Mouse (Mus musculus) liver, embryonic 11.5 days (tissue): ENCODE results near the gene Gipr. TPM values are rescaled to one million over a fixed set of nuclear protein-coding genes. Genes with fewer than 3 reads are reported as not detected.

Experiments used
- ATAC-seq: fragments of 200-750 bp; cut with Nextera tagmentation; replicated peaks from 2 replicates; pipeline ENCODE4 v1.8.0; 2017; ENCODE audit warnings: moderate number of reproducible peaks, mild to moderate bottlenecking, moderate TSS enrichment, moderate library complexity; ENCODE audit not compliant: low FRiP score
- DNase-seq: peaks from one replicate; pipeline ENCODE4 v3.0.0-alpha.2; 2017; ENCODE audit warnings: low spot score
- H3K27ac ChIP-seq: fragments of 300-500 bp; sonication (generic); 2 replicates; pipeline ENCODE4 v1.5.1; 2014; ENCODE audit warnings: mild to moderate bottlenecking, low read depth, low read length, control low read depth
- H3K27me3 ChIP-seq: fragments of 300-500 bp; sonication (generic); replicated peaks from 2 replicates; pipeline ENCODE4 v1.6.1; 2014; ENCODE audit warnings: low read length, mixed read lengths; ENCODE audit not compliant: control insufficient read depth, insufficient read depth
- H3K36me3 ChIP-seq: fragments of 300-500 bp; sonication (generic); 2 replicates; pipeline ENCODE4 v1.6.1; 2014; ENCODE audit warnings: mild to moderate bottlenecking, low read length, moderate library complexity, mixed read lengths; ENCODE audit not compliant: control insufficient read depth, insufficient read depth
- H3K4me1 ChIP-seq: fragments of 300-500 bp; sonication (generic); replicated peaks from 2 replicates; pipeline ENCODE4 v1.6.1; 2014; ENCODE audit warnings: low read length, mixed read lengths; ENCODE audit not compliant: control insufficient read depth, insufficient read depth
- H3K4me2 ChIP-seq: fragments of 300-500 bp; sonication (generic); 2 replicates; pipeline ENCODE4 v1.6.1; 2014; ENCODE audit warnings: mild to moderate bottlenecking, control low read depth, moderate library complexity
- H3K4me3 ChIP-seq: fragments of 300-500 bp; sonication (generic); 2 replicates; pipeline ENCODE4 v1.5.1; 2014; ENCODE audit warnings: low read depth, low read length, control low read depth
- H3K9ac ChIP-seq: fragments of 300-500 bp; sonication (generic); 2 replicates; pipeline ENCODE4 v1.6.1; 2014; ENCODE audit warnings: low read depth, low read length, control low read depth
- H3K9me3 ChIP-seq: fragments of 300-500 bp; sonication (generic); 2 replicates; pipeline ENCODE4 v1.6.1; 2016; ENCODE audit warnings: low read length, inconsistent platforms, mixed read lengths; ENCODE audit not compliant: control insufficient read depth
- WGBS: fragments of 180-500 bp; shearing (Covaris S2); extraction: QIAGEN DNeasy Blood & Tissue Kit; methylation state at CpG from one replicate; pipeline ENCODE4 v1.1.7; 2014; 5-methylcytosine and 5-hydroxymethylcytosine counted together
- polyA plus RNA-seq: library from polyadenylated mRNA; unstranded; fragments of >200 nt; fragmentation: Nextera tagmentation; extraction: Ambion mirVana; gene quantifications from 2 replicates; pipeline ENCODE4 v1.2.1, GENCODE M21; 2014

The Gipr gene
- polyA plus RNA-seq, 1 experiment from 2014 or later = 0.73 TPM

- Histone ChIP-seq H3K4me1 (peaks cover 30% of the 10 kb centered on the region), H3K27ac (no peak within 1 kb of the TSS), H3K4me3 (peak within 1 kb of the TSS; percentile 18; the same call in 1 of the 2 replicates), H3K9me3 (no peaks in the 10 kb centered on the region), H3K4me2 (peak within 1 kb of the TSS; percentile 45), H3K36me3 (no peaks in the 10 kb centered on the region), H3K27me3 (peaks cover 46% of the 10 kb centered on the region), H3K9ac (no peak within 1 kb of the TSS)
- WGBS = 2% methylated on average over 30 of the region's 30 CpGs
- no peak; the same call in 1 of the 2 replicates for ATAC-seq
- no peak for DNase-seq
These were observed 10.0 kb upstream of the Gipr start, which contains the start of gene Eml2 for GRCm38 (mm10) chr7:19175708-19176515. Gene Eml2, plus strand, starts transcription at chr7:19176421.

GRCm38 (mm10) chr7:19172874-19173273 is 6.9 kb upstream of the Gipr start:
- Histone ChIP-seq H3K4me3 (0 out of 2 replicates have a peak overlapping the region, but pooled peaks have one; percentile 8), H3K9ac (no peak overlapping the region), H3K36me3 (no peaks in the 10 kb centered on the region), H3K4me2 (peak overlapping the region; percentile 56), H3K27ac (no peak overlapping the region), H3K4me1 (peaks cover 20% of the 10 kb centered on the region), H3K27me3 (peaks cover 36% of the 10 kb centered on the region), H3K9me3 (no peaks in the 10 kb centered on the region)
- WGBS = 5% methylated on average over 17 of the region's 17 CpGs
- ATAC-seq (peak; percentile 56), DNase-seq (peak; percentile 87)

GRCm38 (mm10) chr7:19171831-19172230 is 5.9 kb upstream of the Gipr start:
- H3K9ac ChIP-seq = peak overlapping the region; percentile 2; the same call in 1 of the 2 replicates
- H3K4me1 ChIP-seq = peaks cover 18% of the 10 kb centered on the region
- ATAC-seq = no peak

GRCm38 (mm10) chr7:19170142-19170541 is 4.2 kb upstream of the Gipr start:
- H3K9ac ChIP-seq = no peak overlapping the region

More at GRCm38 (mm10) chr7:19171831-19172230, 5.9 kb upstream of the Gipr start:
- Histone ChIP-seq H3K27ac (no peak overlapping the region), H3K27me3 (peaks cover 25% of the 10 kb centered on the region), H3K36me3 (no peaks in the 10 kb centered on the region), H3K4me2 (no peak overlapping the region), H3K9me3 (peaks cover 2% of the 10 kb centered on the region; the same call in 1 of the 2 replicates), H3K4me3 (no peak overlapping the region)
- DNase-seq = no peak
- 32% methylated on average over 8 of the region's 8 CpGs for WGBS

GRCm38 (mm10) chr7:19169506-19169905 is 3.6 kb upstream of the Gipr start:
- Histone ChIP-seq H3K27ac (no peak overlapping the region), H3K4me2 (no peak overlapping the region), H3K4me1 (peaks cover 27% of the 10 kb centered on the region), H3K9ac (no peak overlapping the region), H3K27me3 (peaks cover 19% of the 10 kb centered on the region), H3K36me3 (no peaks in the 10 kb centered on the region), H3K9me3 (peaks cover 2% of the 10 kb centered on the region; the same call in 1 of the 2 replicates), H3K4me3 (no peak overlapping the region)
- WGBS = 57% methylated on average over 10 of the region's 10 CpGs
- ATAC-seq = no peak
- DNase-seq = no peak

More at GRCm38 (mm10) chr7:19170142-19170541, 4.2 kb upstream of the Gipr start:
- H3K4me3 ChIP-seq = no peak overlapping the region
- H3K36me3 ChIP-seq = no peaks in the 10 kb centered on the region
- ATAC-seq (no peak), DNase-seq (no peak)
- H3K27ac ChIP-seq = peak overlapping the region; percentile 43; the same call in 1 of the 2 replicates
- H3K27me3 ChIP-seq = peaks cover 13% of the 10 kb centered on the region
- peaks cover 2% of the 10 kb centered on the region; the same call in 1 of the 2 replicates for H3K9me3 ChIP-seq
- no peak overlapping the region for H3K4me2 ChIP-seq
- WGBS = 50% methylated on average over 8 of the region's 8 CpGs
- peaks cover 21% of the 10 kb centered on the region for H3K4me1 ChIP-seq

- no peaks in the 10 kb centered on the region for H3K36me3 ChIP-seq
- 79% methylated on average over 3 of the region's 3 CpGs for WGBS
- no peak overlapping the region for H3K27ac ChIP-seq
- peaks cover 2% of the 10 kb centered on the region; the same call in 1 of the 2 replicates for H3K9me3 ChIP-seq
- DNase-seq = no peak
- peaks cover 33% of the 10 kb centered on the region for H3K4me1 ChIP-seq
- H3K27me3 ChIP-seq = peaks cover 24% of the 10 kb centered on the region
- no peak for ATAC-seq
- H3K9ac ChIP-seq = no peak overlapping the region
- no peak overlapping the region for H3K4me3 ChIP-seq
- H3K4me2 ChIP-seq = no peak overlapping the region
These were observed 1.1 kb upstream of the Gipr start for GRCm38 (mm10) chr7:19166990-19167389.

- H3K9ac ChIP-seq = no peak overlapping the region
- peaks cover 2% of the 10 kb centered on the region; the same call in 1 of the 2 replicates for H3K9me3 ChIP-seq
- ATAC-seq (peak; percentile 42), DNase-seq (no peak)
- WGBS = 3% methylated on average over 13 of the region's 13 CpGs
- peaks cover 24% of the 10 kb centered on the region for H3K27me3 ChIP-seq
- H3K36me3 ChIP-seq = no peaks in the 10 kb centered on the region
- peaks cover 37% of the 10 kb centered on the region for H3K4me1 ChIP-seq
- H3K27ac ChIP-seq = no peak overlapping the region
- H3K4me3 ChIP-seq = peak overlapping the region; percentile 27
- peak overlapping the region; percentile 56 for H3K4me2 ChIP-seq
These were observed 949 bp downstream of the Gipr start for GRCm38 (mm10) chr7:19164978-19165377.

GRCm38 (mm10) chr7:19164189-19164588 is 1.7 kb downstream of the Gipr start:
- no peaks in the 10 kb centered on the region for H3K36me3 ChIP-seq
- H3K9ac ChIP-seq = no peak overlapping the region
- H3K27me3 ChIP-seq = peaks cover 24% of the 10 kb centered on the region
- no peak overlapping the region for H3K27ac ChIP-seq
- 3% methylated on average over 6 of the region's 6 CpGs for WGBS
- H3K4me1 ChIP-seq = peaks cover 41% of the 10 kb centered on the region
- H3K4me2 ChIP-seq = peak overlapping the region; percentile 56
- peak overlapping the region; percentile 27 for H3K4me3 ChIP-seq
- H3K9me3 ChIP-seq = peaks cover 2% of the 10 kb centered on the region; the same call in 1 of the 2 replicates
- DNase-seq = no peak
- peak; percentile 46 for ATAC-seq
